Mouse (Mus musculus): ENCODE results near the gene Fstl1.

The Fstl1 gene

GRCm38 (mm10) chr16:37776860-37777651, at the start of gene Fstl1:
TSS of gene Fstl1 (plus strand) at chr16:37776873.
- peak; percentile 35 for DNase-seq (ENCODE audit: low spot score)

- no peak for DNase-seq (ENCODE audit: low spot score)
Observed at GRCm38 (mm10) chr16:37728674-37729073, 48.0 kb upstream of the Fstl1 start.

- no peak for DNase-seq (ENCODE audit: low spot score)
Observed at GRCm38 (mm10) chr16:37729381-37730150, 47.1 kb upstream of the Fstl1 start.

GRCm38 (mm10) chr16:37730293-37730835, 46.3 kb upstream of the Fstl1 start:
- DNase-seq (ENCODE audit: low spot score): no peak

- no peak for DNase-seq (ENCODE audit: low spot score)
Observed at GRCm38 (mm10) chr16:37731431-37731830, 45.2 kb upstream of the Fstl1 start.

- no peak for DNase-seq (ENCODE audit: low spot score)
Observed at GRCm38 (mm10) chr16:37732023-37732761, 44.5 kb upstream of the Fstl1 start.

- no peak for DNase-seq (ENCODE audit: low spot score)
Observed at GRCm38 (mm10) chr16:37740076-37740475, 36.6 kb upstream of the Fstl1 start.

GRCm38 (mm10) chr16:37742266-37742665, 34.4 kb upstream of the Fstl1 start:
- no peak for DNase-seq (ENCODE audit: low spot score)

- no peak for DNase-seq (ENCODE audit: low spot score)
Observed at GRCm38 (mm10) chr16:37752876-37753275, 23.8 kb upstream of the Fstl1 start.

- DNase-seq (ENCODE audit: low spot score): no peak
Observed at GRCm38 (mm10) chr16:37753809-37754208, 22.9 kb upstream of the Fstl1 start.

- DNase-seq (ENCODE audit: low spot score): no peak
Observed at GRCm38 (mm10) chr16:37754483-37754882, 22.2 kb upstream of the Fstl1 start.

GRCm38 (mm10) chr16:37757223-37757622, 19.4 kb upstream of the Fstl1 start:
- no peak for DNase-seq (ENCODE audit: low spot score)

- DNase-seq (ENCODE audit: low spot score): no peak
Observed at GRCm38 (mm10) chr16:37763797-37764196, 12.9 kb upstream of the Fstl1 start.

- DNase-seq (ENCODE audit: low spot score): no peak
Observed at GRCm38 (mm10) chr16:37776166-37776859, 360 bp upstream of the Fstl1 start.

- DNase-seq (ENCODE audit: low spot score): no peak
Observed at GRCm38 (mm10) chr16:37777796-37778475, 1.3 kb downstream of the Fstl1 start.

GRCm38 (mm10) chr16:37778529-37778928, 1.9 kb downstream of the Fstl1 start:
- DNase-seq (ENCODE audit: low spot score): no peak

GRCm38 (mm10) chr16:37779651-37780280, 3.1 kb downstream of the Fstl1 start:
- DNase-seq (ENCODE audit: low spot score): no peak

GRCm38 (mm10) chr16:37780386-37780785, 3.7 kb downstream of the Fstl1 start:
- no peak for DNase-seq (ENCODE audit: low spot score)

GRCm38 (mm10) chr16:37780911-37781310, 4.2 kb downstream of the Fstl1 start:
- DNase-seq (ENCODE audit: low spot score): no peak

GRCm38 (mm10) chr16:37784526-37784925, 7.9 kb downstream of the Fstl1 start:
- DNase-seq (ENCODE audit: low spot score): no peak
